Mouse (Mus musculus): Measurements from ENCODE around the gene Anks6. TPM values are rescaled to one million over a fixed set of nuclear protein-coding genes. Genes with fewer than 3 reads are reported as not detected.
"Not testable (repeated sequence)": the region's sequence is repeated elsewhere in the genome, so short reads cannot be mapped to it uniquely, and the experiment has no call there.

Gene Anks6
- polyA plus RNA-seq, 1 experiment from 2014 or later = 4.0 TPM

- ATAC-seq (ENCODE audit: insufficient number of reproducible peaks, low FRiP score, low TSS enrichment, low read depth) = no peak
- 25% methylated on average over 2 of the region's 2 CpGs for WGBS
- no peaks in the 10 kb centered on the region for H3K27me3 ChIP-seq
- H3K36me3 ChIP-seq = no peaks in the 10 kb centered on the region
- no peaks in the 10 kb centered on the region for H3K9me3 ChIP-seq (replicated peaks)
- no peak overlapping the region for H3K9ac ChIP-seq
- no peak overlapping the region for H3K27ac ChIP-seq (replicated peaks)
- H3K4me2 ChIP-seq (replicated peaks) = no peak overlapping the region
- no peaks in the 10 kb centered on the region for H3K4me1 ChIP-seq
- no peak overlapping the region for H3K4me3 ChIP-seq (replicated peaks)
Observed at GRCm38 (mm10) chr4:47075054-47075453, 17.8 kb upstream of the Anks6 start.

GRCm38 (mm10) chr4:47060900-47061299 lies 3.7 kb upstream of the Anks6 start:
- no peaks in the 10 kb centered on the region for H3K27me3 ChIP-seq
- no peak for ATAC-seq (ENCODE audit: insufficient number of reproducible peaks, low FRiP score, low TSS enrichment, low read depth)
- WGBS = 26% methylated on average over 1 of the region's 1 CpGs

DNA sequence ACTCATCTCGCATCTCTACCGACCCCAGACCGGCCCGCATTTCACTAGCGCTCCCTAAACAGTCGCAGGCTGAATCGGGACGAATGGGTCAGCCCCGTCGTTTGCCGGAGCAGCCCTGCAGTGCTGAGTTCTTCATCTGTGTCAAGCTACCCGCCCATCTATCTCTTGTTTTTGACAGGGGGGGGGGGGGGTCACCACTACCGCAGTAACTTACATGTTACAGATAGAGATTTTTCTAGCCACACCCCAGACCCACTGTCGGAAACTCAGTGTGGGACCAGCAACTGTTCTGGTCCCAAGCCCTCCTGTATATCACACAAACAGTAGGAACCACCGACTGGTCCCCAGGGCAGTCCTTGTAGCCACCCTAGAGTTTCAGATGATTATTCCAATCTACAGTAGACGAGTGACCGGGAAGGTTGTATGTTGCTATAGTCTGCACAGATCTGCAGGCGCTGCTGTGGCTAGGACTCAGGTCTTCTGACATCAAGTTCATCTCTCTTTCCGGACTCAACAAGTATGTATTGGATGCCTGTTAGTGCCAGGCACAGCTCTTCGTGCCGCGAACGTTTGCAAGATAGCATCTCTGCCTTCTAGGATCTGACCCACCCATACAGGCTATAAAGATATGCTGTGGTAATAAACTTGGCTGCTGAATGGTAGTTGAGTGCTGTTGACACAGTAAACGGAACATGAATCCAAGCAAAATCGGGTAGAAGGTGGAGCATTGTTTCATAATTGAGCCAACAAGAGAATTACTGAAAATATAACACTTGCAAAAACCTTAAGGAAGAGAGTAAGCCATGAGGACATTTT lies 491 bp upstream of the Anks6 start:
- Histone ChIP-seq H3K4me2 (replicated peaks) (peak overlapping the region; percentile 80), H3K4me1 (peaks cover 4% of the 10 kb centered on the region; the same call in 1 of the 2 replicates), H3K27ac (replicated peaks) (no peak overlapping the region), H3K27me3 (no peaks in the 10 kb centered on the region), H3K4me3 (replicated peaks) (peak overlapping the region; percentile 75), H3K9me3 (replicated peaks) (no peaks in the 10 kb centered on the region), H3K9ac (peak overlapping the region; percentile 83), H3K36me3 (no peaks in the 10 kb centered on the region)
- 0 out of 2 replicates have a peak, but pooled peaks have one; percentile 7 for ATAC-seq (ENCODE audit: insufficient number of reproducible peaks, low FRiP score, low TSS enrichment, low read depth)
- WGBS = 32% methylated on average over 25 of the region's 25 CpGs

More at GRCm38 (mm10) chr4:47060900-47061299, 3.7 kb upstream of the Anks6 start:
- Histone ChIP-seq H3K9me3 (replicated peaks) (no peaks in the 10 kb centered on the region), H3K4me3 (replicated peaks) (no peak overlapping the region), H3K4me1 (peaks cover 4% of the 10 kb centered on the region; the same call in 1 of the 2 replicates), H3K27ac (replicated peaks) (no peak overlapping the region), H3K4me2 (replicated peaks) (no peak overlapping the region), H3K36me3 (no peaks in the 10 kb centered on the region), H3K9ac (no peak overlapping the region)

- no peak for ATAC-seq (ENCODE audit: insufficient number of reproducible peaks, low FRiP score, low TSS enrichment, low read depth)
- Histone ChIP-seq H3K9me3 (replicated peaks) (no peaks in the 10 kb centered on the region), H3K36me3 (no peaks in the 10 kb centered on the region), H3K4me3 (replicated peaks) (peak overlapping the region; percentile 75; the same call in 1 of the 2 replicates), H3K9ac (no peak overlapping the region), H3K27me3 (no peaks in the 10 kb centered on the region), H3K27ac (replicated peaks) (no peak overlapping the region), H3K4me2 (replicated peaks) (no peak overlapping the region), H3K4me1 (peaks cover 16% of the 10 kb centered on the region)
- WGBS = 96% methylated on average over 6 of the region's 6 CpGs
Observed at GRCm38 (mm10) chr4:47055570-47056080, 1.6 kb downstream of the Anks6 start.

DNA sequence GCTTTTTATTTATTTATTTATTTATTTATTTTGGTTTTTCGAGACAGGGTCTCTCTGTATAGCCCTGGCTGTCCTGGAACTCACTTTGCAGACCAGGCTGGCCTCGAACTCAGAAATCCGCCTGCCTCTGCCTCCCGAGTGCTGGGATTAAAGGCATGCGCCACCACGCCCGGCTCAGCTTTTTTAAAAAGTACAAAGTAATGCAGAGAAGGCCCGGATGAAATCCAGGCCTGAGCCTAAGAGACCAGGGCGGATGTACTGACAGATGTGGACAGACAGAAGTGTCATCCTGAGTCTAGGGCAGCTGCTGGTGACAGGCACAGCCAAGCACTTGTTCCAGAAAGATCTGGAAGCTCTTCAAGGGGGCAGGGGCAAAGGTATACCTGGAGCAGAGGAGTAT lies 2.1 kb downstream of the Anks6 start:
- not testable (repeated sequence) for H3K4me3 ChIP-seq (replicated peaks); H3K27me3 ChIP-seq; H3K27ac ChIP-seq (replicated peaks); H3K9me3 ChIP-seq (replicated peaks); H3K9ac ChIP-seq; H3K4me2 ChIP-seq (replicated peaks); H3K36me3 ChIP-seq; ATAC-seq (ENCODE audit: insufficient number of reproducible peaks, low FRiP score, low TSS enrichment, low read depth)
- 90% methylated on average over 9 of the region's 9 CpGs for WGBS
- H3K4me1 ChIP-seq = peaks cover 19% of the 10 kb centered on the region

DNA sequence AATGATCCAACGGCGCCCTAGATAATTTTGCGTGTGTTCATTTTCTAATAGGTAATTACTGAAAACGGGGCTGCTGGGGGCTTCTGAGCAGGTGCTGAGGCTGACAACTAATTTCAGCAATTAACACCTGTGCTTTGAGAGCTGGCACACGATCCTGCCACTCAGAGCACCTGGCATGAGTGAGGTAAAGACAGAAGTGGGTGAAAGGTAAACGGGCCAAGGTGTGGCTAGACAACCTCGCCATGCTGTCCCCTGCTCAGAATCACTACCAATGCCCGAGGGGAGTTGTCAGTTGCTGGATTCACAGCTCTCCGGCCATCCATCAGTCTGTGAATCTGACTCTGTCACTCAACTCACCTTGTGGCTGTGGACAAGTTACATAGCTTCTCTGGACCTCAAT lies 5.3 kb downstream of the Anks6 start:
- no peaks in the 10 kb centered on the region for H3K9me3 ChIP-seq (replicated peaks)
- H3K27me3 ChIP-seq = no peaks in the 10 kb centered on the region
- no peak overlapping the region for H3K27ac ChIP-seq (replicated peaks)
- no peak for ATAC-seq (ENCODE audit: insufficient number of reproducible peaks, low FRiP score, low TSS enrichment, low read depth)
- no peaks in the 10 kb centered on the region for H3K36me3 ChIP-seq
- 72% methylated on average over 9 of the region's 9 CpGs for WGBS
- no peak overlapping the region for H3K4me3 ChIP-seq (replicated peaks)
- peaks cover 19% of the 10 kb centered on the region for H3K4me1 ChIP-seq
- no peak overlapping the region for H3K4me2 ChIP-seq (replicated peaks)
- no peak overlapping the region for H3K9ac ChIP-seq

DNA sequence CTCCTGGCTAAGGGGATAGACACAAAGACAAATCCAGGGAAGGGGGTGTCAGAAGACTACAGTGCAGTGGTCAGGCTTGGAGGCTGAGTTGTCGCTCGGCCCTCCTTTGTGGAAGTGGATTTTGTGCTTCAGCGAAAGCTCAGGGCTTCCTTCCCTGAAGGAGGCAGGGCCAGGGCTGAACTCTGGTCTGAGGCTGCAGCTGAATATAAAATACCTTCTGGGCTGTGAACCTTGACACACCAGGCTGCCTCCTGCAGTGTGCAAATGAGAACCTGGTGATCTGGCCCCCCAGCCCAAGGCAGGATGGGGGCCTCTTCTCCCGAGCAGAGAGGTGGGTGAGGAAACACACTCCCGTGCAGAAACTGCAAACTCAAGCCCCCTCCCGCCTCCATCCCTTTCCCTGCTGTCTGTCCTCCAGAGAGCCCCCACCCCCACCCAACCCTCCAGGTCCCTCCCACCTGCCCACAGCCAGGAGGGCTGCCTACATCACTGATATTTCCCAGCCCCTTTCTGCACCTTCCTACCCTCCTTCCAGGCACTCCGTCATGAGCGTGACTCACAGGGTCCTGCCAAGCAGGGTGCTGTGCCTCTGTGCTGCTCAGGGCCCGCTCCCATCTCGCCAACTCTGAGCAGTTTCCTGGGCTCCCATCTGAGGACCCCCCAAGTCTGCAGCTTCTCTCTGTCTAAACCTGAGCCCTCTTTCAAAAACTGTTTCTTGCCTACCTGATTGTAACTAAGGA lies 6.4 kb downstream of the Anks6 start:
- ATAC-seq (ENCODE audit: insufficient number of reproducible peaks, low FRiP score, low TSS enrichment, low read depth) = no peak
- no peak overlapping the region for H3K4me2 ChIP-seq (replicated peaks)
- H3K9ac ChIP-seq = no peak overlapping the region
- peaks cover 15% of the 10 kb centered on the region for H3K4me1 ChIP-seq
- 30% methylated on average over 10 of the region's 10 CpGs for WGBS
- no peak overlapping the region; the same call in 1 of the 2 replicates for H3K27ac ChIP-seq (replicated peaks)
- no peak overlapping the region for H3K4me3 ChIP-seq (replicated peaks)
- H3K9me3 ChIP-seq (replicated peaks) = no peaks in the 10 kb centered on the region
- H3K36me3 ChIP-seq = no peaks in the 10 kb centered on the region
- H3K27me3 ChIP-seq = no peaks in the 10 kb centered on the region

DNA sequence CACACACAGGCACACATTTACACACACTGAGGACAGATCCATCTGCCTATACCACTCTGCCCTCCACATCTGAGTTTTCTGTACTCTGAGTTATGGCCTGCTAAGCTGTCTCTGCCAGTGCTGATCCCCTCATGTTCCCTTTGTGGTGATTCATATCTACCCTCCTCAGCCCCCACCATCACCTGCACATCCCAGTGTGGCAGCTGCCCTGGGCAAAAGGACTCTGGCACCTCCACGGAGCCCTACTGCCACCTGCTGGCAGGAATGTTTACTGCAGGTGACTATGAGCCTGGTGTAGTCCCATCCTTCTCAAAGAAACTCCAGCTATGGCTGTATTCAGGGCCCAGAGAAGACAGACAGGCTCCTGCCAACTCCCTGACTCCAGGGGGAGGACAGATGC lies 7.1 kb downstream of the Anks6 start:
- Histone ChIP-seq H3K4me3 (replicated peaks) (no peak overlapping the region), H3K9ac (no peak overlapping the region), H3K4me1 (peaks cover 15% of the 10 kb centered on the region), H3K4me2 (replicated peaks) (no peak overlapping the region), H3K27ac (replicated peaks) (no peak overlapping the region; the same call in 1 of the 2 replicates), H3K27me3 (no peaks in the 10 kb centered on the region), H3K36me3 (no peaks in the 10 kb centered on the region), H3K9me3 (replicated peaks) (no peaks in the 10 kb centered on the region)
- ATAC-seq (ENCODE audit: insufficient number of reproducible peaks, low FRiP score, low TSS enrichment, low read depth) = peak; percentile 57; the same call in 1 of the 2 replicates
- 0% methylated on average over 1 of the region's 1 CpGs for WGBS

DNA sequence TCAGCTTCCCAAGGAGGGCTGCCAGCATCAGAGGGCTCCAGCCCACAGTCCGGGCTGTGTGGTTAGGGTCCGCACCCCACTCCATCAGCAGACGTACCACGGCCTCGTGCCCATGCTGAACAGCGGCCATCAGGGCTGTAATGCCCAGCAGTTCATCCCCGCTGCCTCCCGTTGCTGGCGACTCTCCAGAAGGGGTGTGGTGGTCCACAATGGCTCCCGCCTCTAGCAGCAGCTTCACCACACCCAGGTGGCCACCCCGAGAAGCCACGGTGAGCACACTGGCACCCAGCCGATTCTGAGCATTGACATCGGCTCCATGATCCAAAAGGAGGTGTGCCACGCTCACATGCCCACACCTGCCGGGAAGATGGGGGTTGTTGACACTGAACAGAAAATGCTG lies 8.0 kb downstream of the Anks6 start:
- H3K36me3 ChIP-seq = no peaks in the 10 kb centered on the region
- peaks cover 15% of the 10 kb centered on the region for H3K4me1 ChIP-seq
- WGBS = 84% methylated on average over 16 of the region's 16 CpGs
- no peak overlapping the region for H3K4me2 ChIP-seq (replicated peaks)
- no peaks in the 10 kb centered on the region for H3K27me3 ChIP-seq
- no peak overlapping the region for H3K9ac ChIP-seq
- no peak overlapping the region for H3K4me3 ChIP-seq (replicated peaks)
- H3K27ac ChIP-seq (replicated peaks) = no peak overlapping the region
- ATAC-seq (ENCODE audit: insufficient number of reproducible peaks, low FRiP score, low TSS enrichment, low read depth) = no peak
- H3K9me3 ChIP-seq (replicated peaks) = no peaks in the 10 kb centered on the region

- no peaks in the 10 kb centered on the region for H3K27me3 ChIP-seq
Observed at GRCm38 (mm10) chr4:47047765-47048164, 9.5 kb downstream of the Anks6 start.

DNA sequence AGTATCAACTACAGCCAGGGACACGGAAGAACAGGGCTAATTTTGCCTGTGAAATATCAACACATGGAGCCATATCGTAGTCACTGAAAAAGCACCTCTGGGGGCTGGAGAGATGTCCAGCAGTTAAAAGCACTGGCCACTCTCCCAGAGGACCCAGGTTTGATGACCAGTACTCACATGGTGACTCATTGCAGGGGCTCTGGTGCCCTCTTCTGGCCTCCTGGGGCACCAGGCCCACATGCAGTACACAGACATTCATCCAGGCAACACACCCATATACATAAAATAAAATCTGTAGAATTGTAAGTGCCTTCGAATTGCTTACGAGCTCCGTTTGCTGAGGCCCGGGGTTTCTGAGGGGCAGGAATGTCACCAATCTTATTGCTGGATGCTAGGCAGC lies 10.3 kb downstream of the Anks6 start:
- Histone ChIP-seq H3K36me3 (no peaks in the 10 kb centered on the region), H3K4me2 (replicated peaks) (no peak overlapping the region), H3K9ac (no peak overlapping the region), H3K27me3 (no peaks in the 10 kb centered on the region), H3K9me3 (replicated peaks) (no peaks in the 10 kb centered on the region), H3K27ac (replicated peaks) (no peak overlapping the region), H3K4me1 (peaks cover 15% of the 10 kb centered on the region), H3K4me3 (replicated peaks) (no peak overlapping the region)
- ATAC-seq (ENCODE audit: insufficient number of reproducible peaks, low FRiP score, low TSS enrichment, low read depth) = no peak
- WGBS = 89% methylated on average over 6 of the region's 6 CpGs

More at GRCm38 (mm10) chr4:47047765-47048164, 9.5 kb downstream of the Anks6 start:
- ATAC-seq (ENCODE audit: insufficient number of reproducible peaks, low FRiP score, low TSS enrichment, low read depth) = no peak
- Histone ChIP-seq H3K4me3 (replicated peaks) (no peak overlapping the region), H3K4me2 (replicated peaks) (no peak overlapping the region), H3K27ac (replicated peaks) (no peak overlapping the region), H3K4me1 (peaks cover 15% of the 10 kb centered on the region), H3K9ac (no peak overlapping the region), H3K9me3 (replicated peaks) (no peaks in the 10 kb centered on the region), H3K36me3 (no peaks in the 10 kb centered on the region)
- WGBS = 60% methylated on average over 4 of the region's 4 CpGs

All from embryonic facial prominence, embryonic 15.5 days (tissue).